Mouse (Mus musculus): ENCODE data around the gene Prps1l3. TPM values are rescaled to one million over a fixed set of nuclear protein-coding genes. Genes with fewer than 3 reads are reported as not detected.
A peak's percentile ranks its signal among the peaks of the same experiment; 100 is the strongest.
"Not testable (repeated sequence)": the region's sequence is repeated elsewhere in the genome, so short reads cannot be mapped to it uniquely, and the experiment has no call there.

Gene Prps1l3
- polyA plus RNA-seq, 1 experiment from 2014 or later = 22.9 TPM

GRCm38 (mm10) chr12:57204276-57204851 is 25.8 kb upstream of the Prps1l3 start:
- no peaks in the 10 kb centered on the region for H3K4me1 ChIP-seq (ENCODE audit: insufficient read depth, low read depth, low read length)
- H3K9me3 ChIP-seq (ENCODE audit: low read length) = no peaks in the 10 kb centered on the region
- no peak overlapping the region for H3K27ac ChIP-seq (ENCODE audit: low read length)
- no peak overlapping the region for H3K4me2 ChIP-seq (replicated peaks; ENCODE audit: low read depth, low read length)
- H3K9ac ChIP-seq (replicated peaks; ENCODE audit: low read depth) = no peak overlapping the region
- no peak for ATAC-seq
- TF ChIP-seq EP300 (IDR thresholded peaks at IDR 0.05) (no peak), CTCF (IDR thresholded peaks at IDR 0.05) (no peak)
- no peaks in the 10 kb centered on the region for H3K36me3 ChIP-seq (ENCODE audit: insufficient read depth, low read length)
- no peaks in the 10 kb centered on the region for H3K27me3 ChIP-seq (replicated peaks; ENCODE audit: insufficient read depth, low read length)
- no peak for DNase-seq (ENCODE audit: low spot score)
- 75% methylated on average over 4 of the region's 4 CpGs for WGBS
- no peak overlapping the region for H3K4me3 ChIP-seq (ENCODE audit: low read depth, low read length)

GRCm38 (mm10) chr12:57211353-57212311 is 18.6 kb upstream of the Prps1l3 start:
- peak overlapping the region; percentile 83 for H3K4me2 ChIP-seq (replicated peaks; ENCODE audit: low read depth, low read length)
- DNase-seq (ENCODE audit: low spot score) = peak; percentile 39
- TF ChIP-seq EP300 (IDR thresholded peaks at IDR 0.05) (no peak), CTCF (IDR thresholded peaks at IDR 0.05) (no peak)
- 0 out of 2 replicates have a peak overlapping the region, but pooled peaks have one; percentile 26 for H3K9ac ChIP-seq (replicated peaks; ENCODE audit: low read depth)
- 4% methylated on average over 30 of the region's 30 CpGs for WGBS
- peak overlapping the region; percentile 44 for H3K4me3 ChIP-seq (ENCODE audit: low read depth, low read length)
- H3K9me3 ChIP-seq (ENCODE audit: low read length) = no peaks in the 10 kb centered on the region
- no peaks in the 10 kb centered on the region for H3K36me3 ChIP-seq (ENCODE audit: insufficient read depth, low read length)
- ATAC-seq = peak; percentile 75
- no peak overlapping the region for H3K27ac ChIP-seq (ENCODE audit: low read length)
- no peaks in the 10 kb centered on the region; the same call in 1 of the 2 replicates for H3K4me1 ChIP-seq (ENCODE audit: insufficient read depth, low read depth, low read length)
- H3K27me3 ChIP-seq (replicated peaks; ENCODE audit: insufficient read depth, low read length) = no peaks in the 10 kb centered on the region

GRCm38 (mm10) chr12:57212463-57212862 is 17.7 kb upstream of the Prps1l3 start:
- not testable (repeated sequence) for H3K27me3 ChIP-seq (replicated peaks; ENCODE audit: insufficient read depth, low read length); H3K36me3 ChIP-seq (ENCODE audit: insufficient read depth, low read length); ATAC-seq; DNase-seq (ENCODE audit: low spot score); H3K4me3 ChIP-seq (ENCODE audit: low read depth, low read length); H3K4me2 ChIP-seq (replicated peaks; ENCODE audit: low read depth, low read length); H3K4me1 ChIP-seq (ENCODE audit: insufficient read depth, low read depth, low read length); H3K9ac ChIP-seq (replicated peaks; ENCODE audit: low read depth); H3K27ac ChIP-seq (ENCODE audit: low read length); H3K9me3 ChIP-seq (ENCODE audit: low read length)
- 70% methylated on average over 5 of the region's 5 CpGs for WGBS

GRCm38 (mm10) chr12:57226411-57226810 is 3.8 kb upstream of the Prps1l3 start:
- no peaks in the 10 kb centered on the region for H3K36me3 ChIP-seq (ENCODE audit: insufficient read depth, low read length)
- H3K27ac ChIP-seq (ENCODE audit: low read length) = no peak overlapping the region
- no peaks in the 10 kb centered on the region; the same call in 1 of the 2 replicates for H3K4me1 ChIP-seq (ENCODE audit: insufficient read depth, low read depth, low read length)
- 81% methylated on average over 9 of the region's 9 CpGs for WGBS
- no peak overlapping the region for H3K4me3 ChIP-seq (ENCODE audit: low read depth, low read length)
- TF ChIP-seq CTCF (IDR thresholded peaks at IDR 0.05) (no peak), EP300 (IDR thresholded peaks at IDR 0.05) (no peak)
- H3K9me3 ChIP-seq (ENCODE audit: low read length) = no peaks in the 10 kb centered on the region
- no peak for ATAC-seq
- no peak for DNase-seq (ENCODE audit: low spot score)
- H3K4me2 ChIP-seq (replicated peaks; ENCODE audit: low read depth, low read length) = no peak overlapping the region
- no peak overlapping the region for H3K9ac ChIP-seq (replicated peaks; ENCODE audit: low read depth)
- H3K27me3 ChIP-seq (replicated peaks; ENCODE audit: insufficient read depth, low read length) = no peaks in the 10 kb centered on the region

- H3K4me1 ChIP-seq (ENCODE audit: insufficient read depth, low read depth, low read length) = no peaks in the 10 kb centered on the region; the same call in 1 of the 2 replicates
- H3K9ac ChIP-seq (replicated peaks; ENCODE audit: low read depth) = no peak overlapping the region
- H3K4me2 ChIP-seq (replicated peaks; ENCODE audit: low read depth, low read length) = no peak overlapping the region
- no peak overlapping the region for H3K4me3 ChIP-seq (ENCODE audit: low read depth, low read length)
- no peak overlapping the region for H3K27ac ChIP-seq (ENCODE audit: low read length)
- no peaks in the 10 kb centered on the region for H3K27me3 ChIP-seq (replicated peaks; ENCODE audit: insufficient read depth, low read length)
- ATAC-seq (no peak), DNase-seq (ENCODE audit: low spot score) (no peak)
- WGBS = 82% methylated on average over 4 of the region's 8 CpGs
- no peaks in the 10 kb centered on the region for H3K9me3 ChIP-seq (ENCODE audit: low read length)
- TF ChIP-seq CTCF (IDR thresholded peaks at IDR 0.05) = no peak
- no peak for TF ChIP-seq EP300 (IDR thresholded peaks at IDR 0.05)
- no peaks in the 10 kb centered on the region for H3K36me3 ChIP-seq (ENCODE audit: insufficient read depth, low read length)
Measured at GRCm38 (mm10) chr12:57227776-57228175, 2.4 kb upstream of the Prps1l3 start.

GRCm38 (mm10) chr12:57229703-57230102 is 509 bp upstream of the Prps1l3 start:
- peak overlapping the region; percentile 76 for H3K4me2 ChIP-seq (replicated peaks; ENCODE audit: low read depth, low read length)
- H3K27me3 ChIP-seq (replicated peaks; ENCODE audit: insufficient read depth, low read length) = no peaks in the 10 kb centered on the region
- TF ChIP-seq CTCF (IDR thresholded peaks at IDR 0.05) = no peak
- TF ChIP-seq EP300 (IDR thresholded peaks at IDR 0.05) = no peak
- 19% methylated on average over 4 of the region's 4 CpGs for WGBS
- H3K4me1 ChIP-seq (ENCODE audit: insufficient read depth, low read depth, low read length) = no peaks in the 10 kb centered on the region; the same call in 1 of the 2 replicates
- H3K36me3 ChIP-seq (ENCODE audit: insufficient read depth, low read length) = no peaks in the 10 kb centered on the region
- H3K27ac ChIP-seq (ENCODE audit: low read length) = peak overlapping the region; percentile 94; the same call in 1 of the 2 replicates
- DNase-seq (ENCODE audit: low spot score) (no peak), ATAC-seq (no peak)
- peak overlapping the region; percentile 74 for H3K4me3 ChIP-seq (ENCODE audit: low read depth, low read length)
- H3K9ac ChIP-seq (replicated peaks; ENCODE audit: low read depth) = 0 out of 2 replicates have a peak overlapping the region, but pooled peaks have one; percentile 29
- H3K9me3 ChIP-seq (ENCODE audit: low read length) = no peaks in the 10 kb centered on the region

Measured in lung, postnatal 0 days (tissue).